In the genomic region with DNA sequence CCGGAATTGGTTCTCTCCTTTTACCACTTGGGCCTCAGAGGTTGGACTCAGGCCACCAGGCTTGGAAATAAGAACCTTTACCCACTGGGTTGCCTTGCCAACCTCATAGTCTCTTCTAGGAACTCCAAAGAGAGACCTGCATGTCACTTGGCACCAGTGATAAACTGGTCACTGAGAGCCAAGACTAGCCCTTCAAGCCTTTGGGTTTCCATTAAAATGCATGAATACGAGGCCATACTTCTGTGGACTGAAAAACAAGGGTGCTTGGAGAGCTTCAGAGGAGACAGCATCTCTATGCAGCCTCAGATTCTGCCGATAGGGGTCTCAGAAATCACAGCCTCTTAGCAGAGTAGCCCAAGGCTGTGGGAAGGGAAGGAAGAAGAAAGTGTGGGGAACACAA, we compare ENCODE assay signal across 12 mouse cellular contexts. TPM values are rescaled to one million over a fixed set of nuclear protein-coding genes. Genes with fewer than 3 reads are reported as not detected.
DNase-seq lines count a peak whose midpoint lies in the region; ATAC-seq and TF ChIP-seq lines count a peak whose summit lies in the region.
"Had no signal": no experiment of that assay in that cellular context is flagged by ENCODE, and none has a peak within 500 bp of the region (broad histone marks: within the 10 kb centered on the region; RNA-seq: fewer than 3 reads in every experiment).

No protein-coding gene starts in this region.

- no peaks in the 10 kb centered on the region for H3K4me1 ChIP-seq in intestine, postnatal 0 days (replicated peaks; ENCODE audit: control insufficient read depth, insufficient read depth, low read length)
- H3K4me1 ChIP-seq in intestine, embryonic 16.5 days (ENCODE audit: control insufficient read depth, insufficient read depth, low read length), result peaks cover 22% of the 10 kb centered on the region
- H3K4me1 ChIP-seq in hindbrain, postnatal 0 days (ENCODE audit: insufficient read depth, low read length), result peaks cover 6% of the 10 kb centered on the region; the same call in 1 of the 2 replicates
- H3K4me1 ChIP-seq: forebrain, embryonic 12.5 days had no signal

- H3K4me3 ChIP-seq in intestine, postnatal 0 days (ENCODE audit: low read depth, low read length), result no peak overlapping the region
- H3K4me3 ChIP-seq in intestine, embryonic 16.5 days (ENCODE audit: low read length), result no peak overlapping the region
- no peak overlapping the region for H3K4me3 ChIP-seq in hindbrain, postnatal 0 days (ENCODE audit: low read length)
- H3K4me3 ChIP-seq: forebrain, embryonic 12.5 days; liver, embryonic 13.5 days had no signal

- H3K4me2 ChIP-seq in intestine, postnatal 0 days (replicated peaks; ENCODE audit: low read depth), result no peak overlapping the region
- no peak overlapping the region for H3K4me2 ChIP-seq in intestine, embryonic 16.5 days (ENCODE audit: low read depth, low read length)
- no peak overlapping the region for H3K4me2 ChIP-seq in hindbrain, postnatal 0 days (ENCODE audit: low read depth, low read length)
- H3K4me2 ChIP-seq: forebrain, embryonic 12.5 days; liver, embryonic 13.5 days had no signal

- TF ChIP-seq CTCF in intestine, postnatal 0 days (IDR thresholded peaks at IDR 0.05; ENCODE audit: low read depth), result peak; percentile 38
- TF ChIP-seq CTCF in hindbrain, postnatal 0 days (IDR thresholded peaks at IDR 0.05; ENCODE audit: low read depth), result peak; percentile 67

- no peaks in the 10 kb centered on the region for H3K36me3 ChIP-seq in intestine, postnatal 0 days (ENCODE audit: control insufficient read depth, insufficient read depth)
- H3K36me3 ChIP-seq in intestine, embryonic 16.5 days (ENCODE audit: control insufficient read depth, insufficient read depth, low read length), result no peaks in the 10 kb centered on the region
- H3K36me3 ChIP-seq in hindbrain, postnatal 0 days (ENCODE audit: insufficient read depth, low read length), result no peaks in the 10 kb centered on the region
- H3K36me3 ChIP-seq: forebrain, embryonic 12.5 days; liver, embryonic 13.5 days had no signal

- no peak overlapping the region for H3K9ac ChIP-seq in intestine, postnatal 0 days (ENCODE audit: low read depth, low read length)
- H3K9ac ChIP-seq in intestine, embryonic 16.5 days (ENCODE audit: low read depth, low read length), result no peak overlapping the region
- no peak overlapping the region for H3K9ac ChIP-seq in hindbrain, postnatal 0 days (replicated peaks; ENCODE audit: low read length)
- H3K9ac ChIP-seq: forebrain, embryonic 12.5 days; liver, embryonic 13.5 days had no signal

- WGBS in intestine, postnatal 0 days, result 90% methylated on average over 3 of the region's 3 CpGs
- 74% methylated on average over 3 of the region's 3 CpGs for WGBS in intestine, embryonic 16.5 days
- 31% methylated on average over 3 of the region's 3 CpGs for WGBS in hindbrain, postnatal 0 days

- intact Hi-C loops in left cerebral cortex, postnatal 4 days (cut with DNase I), result no loop called here
- intact Hi-C loops in left cerebral cortex, postnatal 36 days (cut with DNase I), result no loop called here

- no peak for ATAC-seq in intestine, postnatal 0 days
- ATAC-seq in intestine, embryonic 16.5 days, result no peak
- ATAC-seq in hindbrain, postnatal 0 days, result peak; percentile 91

- no peak overlapping the region for H3K27ac ChIP-seq in intestine, postnatal 0 days (ENCODE audit: low read depth, low read length)
- no peak overlapping the region for H3K27ac ChIP-seq in intestine, embryonic 16.5 days (ENCODE audit: low read length)
- H3K27ac ChIP-seq in hindbrain, postnatal 0 days, result peak overlapping the region; percentile 54
- H3K27ac ChIP-seq: forebrain, embryonic 12.5 days; liver, embryonic 13.5 days had no signal

- H3K27me3 ChIP-seq in intestine, postnatal 0 days (replicated peaks; ENCODE audit: control insufficient read depth, insufficient read depth, low read length), result no peaks in the 10 kb centered on the region
- H3K27me3 ChIP-seq in intestine, embryonic 16.5 days (replicated peaks; ENCODE audit: control insufficient read depth, insufficient read depth, low read length), result no peaks in the 10 kb centered on the region
- no peaks in the 10 kb centered on the region for H3K27me3 ChIP-seq in hindbrain, postnatal 0 days (ENCODE audit: insufficient read depth, low read length)
- H3K27me3 ChIP-seq: forebrain, embryonic 12.5 days; liver, embryonic 13.5 days had no signal

- H3K9me3 ChIP-seq in intestine, postnatal 0 days (ENCODE audit: control insufficient read depth), result no peaks in the 10 kb centered on the region
- H3K9me3 ChIP-seq in intestine, embryonic 16.5 days (ENCODE audit: control insufficient read depth, low read length), result no peaks in the 10 kb centered on the region
- no peaks in the 10 kb centered on the region for H3K9me3 ChIP-seq in hindbrain, postnatal 0 days (ENCODE audit: low read length)
- H3K9me3 ChIP-seq: forebrain, embryonic 12.5 days; liver, embryonic 13.5 days had no signal

- DNase-seq in left cerebral cortex, postnatal 4 days, result peak; percentile 68
- DNase-seq in left cerebral cortex, postnatal 36 days (ENCODE audit: low spot score in 2 of 2), result no peak
- DNase-seq in hindbrain, postnatal 0 days (ENCODE audit: low spot score), result peak; percentile 86
- DNase-seq in kidney, postnatal 14 days, result peak; percentile 39
- DNase-seq in urinary bladder, postnatal 4 days (ENCODE audit: low spot score in 2 of 2), result no peak
- DNase-seq: adrenal gland, postnatal 36 days; cerebellum, adult 11-12 months; liver, embryonic 13.5 days; lung, postnatal 36 days had no signal

RNA-seq across cellular contexts. Expression of gene Tomm20, which starts 38.3 kb away (rescaled TPM):
- polyA plus RNA-seq in intestine, postnatal 0 days (2015; fragmentation: Nextera tagmentation; extraction: Ambion mirVana), result 278 and 296 TPM in 2 replicates
- polyA plus RNA-seq in intestine, embryonic 16.5 days (2015; fragmentation: Nextera tagmentation; extraction: Ambion mirVana), result 314 and 329 TPM in 2 replicates
- 100 to 1,000 TPM; 134 to 136 TPM for total RNA-seq in left cerebral cortex, postnatal 4 days (2021)
- 100 to 1,000 TPM; 186 to 201 TPM for total RNA-seq in left cerebral cortex, postnatal 36 days (2021)
- 125 and 141 TPM in 2 replicates for total RNA-seq in hindbrain, postnatal 0 days (2014; rRNA removed)
- polyA plus RNA-seq in hindbrain, postnatal 0 days (2015; fragmentation: Nextera tagmentation; extraction: Ambion mirVana), result 224 and 232 TPM in 2 replicates

Comparison
In these comparisons a context has a peak if more than half of its experiments do, and no peak if none do; other contexts are left out.
1. DNase-seq: peak in left cerebral cortex, postnatal 4 days (single experiment), hindbrain, postnatal 0 days (single experiment) and kidney, postnatal 14 days (single experiment); none in left cerebral cortex, postnatal 36 days (0 of 2) and urinary bladder, postnatal 4 days (0 of 2).